Mouse (Mus musculus) forebrain, embryonic 10.5 days (tissue): Measurements from ENCODE around the gene Shox2. TPM values are rescaled to one million over a fixed set of nuclear protein-coding genes. Genes with fewer than 3 reads are reported as not detected.

Experiments
- DNase-seq: peaks from one replicate; pipeline ENCODE4 v3.0.0-alpha.2; 2017; ENCODE audit warnings: low spot score; ENCODE audit errors: extremely low spot score
- H3K27ac ChIP-seq: fragments of 300-500 bp; sonication (generic); 2 replicates; pipeline ENCODE4 v1.5.1; 2016; ENCODE audit warnings: mild to moderate bottlenecking
- H3K27me3 ChIP-seq: fragments of 300-500 bp; sonication (generic); 2 replicates; pipeline ENCODE4 v1.6.1; 2016; ENCODE audit warnings: mild to moderate bottlenecking; ENCODE audit not compliant: poor library complexity, severe bottlenecking
- H3K36me3 ChIP-seq: fragments of 300-500 bp; sonication (generic); replicated peaks from 2 replicates; pipeline ENCODE4 v1.6.1; 2016; ENCODE audit warnings: mild to moderate bottlenecking, moderate library complexity
- H3K4me1 ChIP-seq: fragments of 300-500 bp; sonication (generic); 2 replicates; pipeline ENCODE4 v1.6.1; 2016
- H3K4me3 ChIP-seq: fragments of 300-500 bp; sonication (generic); 2 replicates; pipeline ENCODE4 v1.5.1; 2016; ENCODE audit warnings: mild to moderate bottlenecking, moderate library complexity
- H3K9me3 ChIP-seq: fragments of 300-500 bp; sonication (generic); 2 replicates; pipeline ENCODE4 v1.6.1; 2016; ENCODE audit warnings: mild to moderate bottlenecking, moderate library complexity
- WGBS: fragments of 180-500 bp; shearing (Covaris S2); methylation state at CpG from one replicate; pipeline ENCODE4 v1.1.7; 2016; 5-methylcytosine and 5-hydroxymethylcytosine counted together
- polyA plus RNA-seq: library from polyadenylated mRNA; unstranded; fragments of >200 nt; fragmentation: Nextera tagmentation; extraction: Ambion mirVana; gene quantifications from 2 replicates; pipeline ENCODE4 v1.2.1, GENCODE M21; 2016

Gene Shox2
- polyA plus RNA-seq, 1 experiment from 2014 or later: 6.6 TPM

DNA sequence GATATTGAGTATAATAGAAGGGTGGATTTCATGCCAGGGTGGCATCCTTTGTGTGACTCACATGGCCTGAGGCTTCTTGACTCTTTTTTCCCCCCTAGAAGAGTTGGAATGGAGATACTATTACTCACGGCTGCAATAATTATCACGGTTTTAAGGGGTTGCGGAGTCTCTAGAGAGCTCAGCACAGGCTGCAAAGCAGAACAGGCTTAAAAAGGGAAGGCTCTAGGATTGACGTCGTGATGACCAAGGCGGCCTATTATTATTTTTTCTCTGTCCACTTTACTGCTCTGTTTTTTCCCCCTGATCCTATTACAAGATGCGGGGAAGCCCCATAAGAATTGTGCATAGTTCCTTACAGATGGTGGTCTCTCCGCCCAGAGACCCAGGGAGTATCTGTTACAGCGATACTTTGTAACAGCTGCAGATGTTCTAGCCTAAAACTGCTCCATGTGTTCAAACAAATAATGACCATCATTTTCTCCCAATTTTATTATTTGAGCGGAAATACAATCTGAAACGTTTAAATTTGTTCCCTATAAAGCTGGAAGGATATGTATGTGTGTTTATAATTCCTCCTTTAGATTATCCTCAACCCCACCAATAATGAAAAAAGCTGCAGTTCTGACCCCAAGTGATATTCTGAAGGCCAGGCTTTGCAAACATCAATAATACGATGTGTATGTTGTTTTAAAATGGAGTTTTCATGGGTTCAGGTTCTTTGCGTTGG lies 4.5 kb downstream of the Shox2 start:
- H3K9me3 ChIP-seq: no peaks in the 10 kb centered on the region
- no peaks in the 10 kb centered on the region for H3K36me3 ChIP-seq
- 2% methylated on average over 13 of the region's 13 CpGs for WGBS
- DNase-seq: no peak
- H3K4me3 ChIP-seq: no peak overlapping the region
- H3K4me1 ChIP-seq: peaks cover 50% of the 10 kb centered on the region
- H3K27me3 ChIP-seq: peaks cover 100% of the 10 kb centered on the region
- H3K27ac ChIP-seq: no peak overlapping the region

DNA sequence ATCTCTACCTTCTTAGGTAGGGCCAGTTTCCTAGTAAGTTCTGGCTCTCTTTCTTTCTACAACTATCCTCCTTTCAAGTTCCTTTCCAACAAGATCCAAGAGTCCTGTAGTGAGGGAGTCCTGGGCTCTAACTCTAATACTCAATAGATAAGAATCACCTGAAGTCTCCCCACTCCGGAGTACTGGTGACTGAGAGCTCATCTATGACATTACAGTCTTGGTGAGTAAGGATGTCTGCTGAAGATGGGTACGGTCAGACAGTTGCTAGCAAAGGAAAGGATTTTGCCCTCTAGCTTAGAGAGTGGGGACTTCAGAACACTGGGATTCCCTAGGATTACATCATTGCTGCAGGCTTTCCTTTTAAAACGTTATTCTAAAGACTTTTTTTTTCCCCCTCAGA lies 7.1 kb downstream of the Shox2 start:
- Histone ChIP-seq H3K36me3 (no peaks in the 10 kb centered on the region), H3K4me3 (no peak overlapping the region), H3K27ac (no peak overlapping the region), H3K27me3 (peaks cover 100% of the 10 kb centered on the region), H3K9me3 (no peaks in the 10 kb centered on the region), H3K4me1 (peaks cover 44% of the 10 kb centered on the region)
- DNase-seq: no peak
- WGBS: 14% methylated on average over 3 of the region's 3 CpGs

DNA sequence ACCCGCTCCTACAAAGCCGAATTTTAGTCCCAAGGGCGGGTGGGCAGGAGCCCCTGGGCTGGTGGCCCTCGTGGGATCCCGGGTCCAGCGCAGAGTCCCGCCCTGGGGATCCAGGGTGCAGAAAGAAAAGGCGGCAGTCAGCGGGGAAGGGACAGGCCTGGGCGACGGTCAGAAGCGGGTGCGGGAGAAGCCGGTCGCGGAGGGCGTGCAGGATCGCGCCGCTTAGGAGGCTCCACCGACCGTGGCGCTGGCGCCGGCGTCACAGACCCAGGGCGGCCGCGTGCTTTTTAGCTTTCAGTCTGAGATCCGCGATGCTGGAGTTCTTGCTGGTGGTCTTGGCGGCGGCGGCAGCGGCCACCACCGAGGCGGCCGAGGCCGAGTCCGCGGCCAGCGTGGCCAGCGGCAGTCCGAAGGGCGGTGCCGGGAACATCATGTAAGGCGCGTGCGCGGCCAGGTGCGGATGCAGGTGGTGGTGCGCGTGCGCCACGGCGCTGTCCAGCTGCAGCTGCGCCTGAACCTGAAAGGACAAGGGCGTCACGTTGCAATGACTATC lies 8.1 kb downstream of the Shox2 start:
- no peaks in the 10 kb centered on the region for H3K9me3 ChIP-seq
- H3K27ac ChIP-seq: peak overlapping the region; percentile 79
- WGBS: under 1% methylated on average over 59 of the region's 59 CpGs
- H3K27me3 ChIP-seq: peaks cover 100% of the 10 kb centered on the region
- DNase-seq: peak; percentile 73
- H3K4me3 ChIP-seq: peak overlapping the region; percentile 56
- no peaks in the 10 kb centered on the region for H3K36me3 ChIP-seq
- peaks cover 36% of the 10 kb centered on the region for H3K4me1 ChIP-seq

DNA sequence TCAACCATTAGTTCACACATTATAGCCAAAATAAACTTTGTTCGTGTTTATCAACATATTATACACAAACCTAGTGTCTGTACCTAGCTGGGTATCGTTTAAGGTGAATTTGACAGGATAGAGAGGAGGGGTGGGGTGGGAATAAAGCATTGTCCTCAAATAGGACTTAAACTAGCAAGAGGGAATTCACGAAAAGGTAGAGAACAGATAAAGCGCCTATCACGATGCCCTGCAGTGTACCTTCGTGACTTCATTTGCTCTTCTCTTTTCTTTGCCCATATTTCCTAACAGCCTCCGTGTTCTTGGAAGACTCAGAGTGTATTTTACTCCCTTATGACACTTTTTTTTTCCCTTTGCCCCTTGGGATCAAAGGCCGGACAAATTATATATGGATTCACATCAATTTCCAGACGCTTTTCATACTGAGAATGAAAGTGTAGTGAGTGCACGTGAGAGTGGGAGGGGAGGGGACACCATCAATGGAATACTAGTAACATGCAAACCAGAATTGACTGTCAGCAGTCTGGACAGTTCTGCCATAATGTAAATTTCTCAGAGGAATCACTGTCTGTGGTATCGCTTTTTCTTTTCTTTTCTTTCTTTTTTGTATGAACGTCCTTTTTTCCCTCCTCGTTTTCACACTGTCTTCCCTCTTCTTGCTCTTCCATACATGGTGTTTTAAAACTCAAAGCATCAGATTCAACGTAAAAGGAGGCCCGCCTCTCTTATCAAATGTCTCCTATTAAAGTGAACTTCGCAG lies 9.2 kb downstream of the Shox2 start:
- no peak overlapping the region for H3K27ac ChIP-seq
- no peaks in the 10 kb centered on the region for H3K36me3 ChIP-seq
- H3K27me3 ChIP-seq: peaks cover 100% of the 10 kb centered on the region
- no peak overlapping the region for H3K4me3 ChIP-seq
- peaks cover 29% of the 10 kb centered on the region for H3K4me1 ChIP-seq
- 9% methylated on average over 16 of the region's 16 CpGs for WGBS
- no peaks in the 10 kb centered on the region for H3K9me3 ChIP-seq
- DNase-seq: no peak

DNA sequence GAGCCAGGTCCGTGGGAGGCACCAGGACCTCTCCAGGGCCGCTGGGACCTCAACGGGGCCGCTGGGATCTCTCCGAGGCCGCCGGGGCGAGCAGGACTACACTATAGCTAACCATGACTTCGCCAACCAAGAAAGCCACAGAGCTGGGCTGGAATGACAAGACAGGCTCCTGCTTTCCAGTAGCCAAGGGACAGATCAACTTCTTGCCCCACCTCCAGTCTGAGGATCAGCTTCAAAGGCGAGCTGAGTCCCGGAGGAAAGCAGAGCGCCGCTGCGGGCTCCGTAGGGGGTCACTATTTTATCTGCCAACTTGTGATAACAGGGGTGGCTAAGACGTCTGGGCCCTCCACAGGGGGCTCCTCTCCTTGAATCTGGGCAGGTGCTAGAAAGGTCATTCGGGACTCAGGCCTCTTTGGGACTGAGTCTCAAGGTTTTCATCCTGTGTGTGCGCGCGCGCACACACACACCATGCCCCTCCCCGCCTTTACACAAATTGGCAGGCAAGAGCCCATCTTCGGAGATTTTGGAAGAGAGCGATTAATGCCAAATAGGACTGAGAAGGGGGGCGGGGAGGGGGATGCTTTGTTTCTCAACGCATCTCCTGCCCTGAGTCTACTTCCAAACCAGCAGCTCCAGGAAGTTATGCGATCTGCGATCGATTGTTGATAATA lies 10.8 kb downstream of the Shox2 start:
- DNase-seq: no peak
- no peaks in the 10 kb centered on the region for H3K9me3 ChIP-seq
- peaks cover 100% of the 10 kb centered on the region for H3K27me3 ChIP-seq
- H3K27ac ChIP-seq: no peak overlapping the region
- peaks cover 24% of the 10 kb centered on the region for H3K4me1 ChIP-seq
- peak overlapping the region; percentile 37 for H3K4me3 ChIP-seq
- WGBS: under 1% methylated on average over 29 of the region's 29 CpGs
- no peaks in the 10 kb centered on the region for H3K36me3 ChIP-seq

DNA sequence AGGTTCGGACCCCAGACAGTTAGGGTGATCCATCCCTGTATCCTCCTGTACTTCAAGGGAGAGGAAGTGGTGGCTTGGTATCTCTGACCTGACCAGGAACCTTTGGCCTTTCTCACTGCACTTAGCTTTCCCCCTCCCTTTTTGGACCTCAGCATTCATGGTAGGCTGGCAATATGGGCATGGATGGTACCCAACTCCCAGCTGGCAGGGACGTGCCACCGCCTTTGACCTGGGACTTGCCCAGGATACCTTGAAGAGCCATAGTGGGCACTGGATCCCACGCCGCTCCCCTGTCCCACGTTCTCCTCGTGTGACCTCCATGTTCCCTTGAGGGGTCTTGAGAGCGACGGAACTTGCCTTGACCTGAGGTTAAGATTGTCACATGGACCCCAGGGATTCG lies 11.3 kb downstream of the Shox2 start:
- Histone ChIP-seq H3K36me3 (no peaks in the 10 kb centered on the region), H3K4me3 (peak overlapping the region; percentile 37), H3K27me3 (peaks cover 97% of the 10 kb centered on the region), H3K9me3 (no peaks in the 10 kb centered on the region), H3K27ac (no peak overlapping the region), H3K4me1 (peaks cover 24% of the 10 kb centered on the region)
- 0% methylated on average over 10 of the region's 10 CpGs for WGBS
- DNase-seq: no peak

DNA sequence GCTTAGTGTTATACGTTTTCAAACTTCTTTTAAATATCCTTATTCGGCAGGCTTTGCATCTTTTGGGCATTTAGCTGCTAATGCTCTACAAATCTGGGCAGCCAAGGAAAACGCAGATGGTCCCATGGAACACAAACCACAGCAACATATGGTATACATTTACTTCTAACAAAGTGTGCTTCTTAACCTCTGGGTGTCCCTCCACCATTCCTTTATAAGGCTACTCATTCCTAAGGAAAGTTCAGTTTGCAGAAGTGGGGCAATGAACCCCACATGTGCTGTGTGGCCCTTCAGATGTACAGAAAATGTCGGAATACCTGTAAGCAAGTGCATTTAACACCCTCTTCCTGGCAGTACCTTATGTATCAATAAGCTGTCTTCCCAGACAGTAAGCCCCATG lies 14.1 kb downstream of the Shox2 start:
- Histone ChIP-seq H3K4me1 (peaks cover 14% of the 10 kb centered on the region), H3K4me3 (no peak overlapping the region), H3K9me3 (no peaks in the 10 kb centered on the region), H3K27me3 (peaks cover 70% of the 10 kb centered on the region), H3K36me3 (no peaks in the 10 kb centered on the region), H3K27ac (no peak overlapping the region)
- no peak for DNase-seq
- WGBS: 59% methylated on average over 4 of the region's 4 CpGs

DNA sequence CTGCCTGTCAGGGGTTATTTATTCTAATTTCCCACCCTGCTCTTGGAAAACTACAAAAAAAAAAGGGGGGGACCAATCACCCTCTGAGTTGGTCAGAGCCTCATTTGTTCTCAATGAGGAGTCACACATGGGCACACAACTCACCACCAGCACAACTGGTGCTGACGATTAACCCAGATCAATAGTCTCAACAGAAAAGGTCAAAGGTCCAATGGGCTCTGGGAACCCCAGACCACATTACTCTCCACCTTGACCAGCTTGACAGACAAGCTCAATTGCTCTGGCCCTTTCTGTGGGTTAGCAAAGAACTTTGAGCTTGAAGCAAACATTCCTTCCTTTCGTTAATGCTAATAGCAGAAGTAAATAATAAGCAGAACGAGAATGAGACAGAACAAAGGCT lies 16.7 kb downstream of the Shox2 start:
- no peak for DNase-seq
- Histone ChIP-seq H3K27ac (no peak overlapping the region), H3K27me3 (peaks cover 47% of the 10 kb centered on the region), H3K36me3 (no peaks in the 10 kb centered on the region), H3K4me1 (peaks cover under 1% of the 10 kb centered on the region; the same call in 1 of the 2 replicates), H3K4me3 (no peak overlapping the region), H3K9me3 (no peaks in the 10 kb centered on the region)
- WGBS: 48% methylated on average over 3 of the region's 3 CpGs

DNA sequence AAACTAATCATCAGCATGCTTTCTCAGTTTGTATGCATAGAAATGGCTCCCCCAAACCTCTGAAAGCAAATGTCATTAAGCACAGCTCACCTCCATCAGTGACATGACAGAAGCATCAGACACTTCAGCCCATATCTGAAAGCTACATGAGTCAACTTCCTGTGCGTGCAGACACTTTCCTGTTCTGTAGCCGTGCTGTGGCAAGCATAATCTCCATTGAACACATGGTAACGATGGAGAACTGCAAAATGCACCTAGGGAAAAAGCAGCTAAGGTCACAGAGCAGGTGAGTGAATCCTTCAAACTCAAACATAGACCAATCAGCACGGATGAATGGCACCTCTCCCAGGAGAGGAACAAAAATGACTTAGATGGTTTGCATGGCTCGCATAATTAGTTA lies 21.6 kb downstream of the Shox2 start:
- Histone ChIP-seq H3K4me3 (no peak overlapping the region), H3K9me3 (no peaks in the 10 kb centered on the region), H3K27me3 (peaks cover 3% of the 10 kb centered on the region; the same call in 1 of the 2 replicates), H3K27ac (no peak overlapping the region), H3K36me3 (no peaks in the 10 kb centered on the region), H3K4me1 (no peaks in the 10 kb centered on the region)
- 75% methylated on average over 5 of the region's 5 CpGs for WGBS
- no peak for DNase-seq

DNA sequence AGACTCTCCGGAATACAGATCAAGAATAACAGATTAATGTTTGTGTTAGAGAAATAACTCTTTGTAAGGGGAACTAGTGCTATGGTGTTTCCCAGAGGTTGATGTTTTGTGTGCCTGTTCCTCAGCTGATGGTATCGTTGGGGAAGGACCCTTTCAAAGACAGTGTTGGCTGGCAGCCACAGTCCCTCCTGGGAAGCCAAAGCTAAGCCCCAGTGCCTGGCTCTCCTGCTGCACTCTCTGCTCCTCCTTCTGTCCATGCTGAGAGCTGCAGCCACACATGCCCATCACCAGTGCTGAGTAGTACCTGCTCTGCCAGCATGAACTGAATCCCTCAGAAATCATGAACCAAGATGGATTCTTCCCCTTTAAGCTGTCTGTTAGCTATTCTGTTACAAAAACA lies 26.4 kb downstream of the Shox2 start:
- no peak overlapping the region for H3K27ac ChIP-seq
- no peaks in the 10 kb centered on the region for H3K27me3 ChIP-seq
- DNase-seq: no peak
- H3K9me3 ChIP-seq: no peaks in the 10 kb centered on the region
- no peak overlapping the region for H3K4me3 ChIP-seq
- H3K4me1 ChIP-seq: no peaks in the 10 kb centered on the region
- 69% methylated on average over 2 of the region's 2 CpGs for WGBS
- no peaks in the 10 kb centered on the region for H3K36me3 ChIP-seq

DNA sequence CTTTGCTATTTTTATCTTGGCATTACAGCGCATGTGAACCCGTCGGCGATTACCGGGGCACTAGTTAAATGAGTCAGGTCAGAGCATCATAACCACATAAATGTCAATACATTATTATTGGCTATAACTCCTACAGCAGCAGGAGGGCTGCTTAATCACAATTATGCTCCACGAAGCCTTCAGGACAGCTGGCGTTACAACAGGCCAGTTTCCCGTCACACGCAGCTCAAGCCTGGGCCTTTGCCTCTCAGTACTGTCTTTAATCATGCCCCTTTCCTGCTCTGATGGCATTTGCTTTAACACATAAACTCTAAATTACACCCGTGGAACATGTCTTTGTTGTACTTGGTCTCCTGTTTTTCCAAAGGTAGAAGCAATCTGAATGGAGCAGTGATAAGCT lies 41.9 kb downstream of the Shox2 start:
- no peaks in the 10 kb centered on the region for H3K9me3 ChIP-seq
- DNase-seq: no peak
- H3K27ac ChIP-seq: no peak overlapping the region
- H3K27me3 ChIP-seq: no peaks in the 10 kb centered on the region
- no peak overlapping the region for H3K4me3 ChIP-seq
- H3K36me3 ChIP-seq: no peaks in the 10 kb centered on the region
- H3K4me1 ChIP-seq: no peaks in the 10 kb centered on the region
- WGBS: 81% methylated on average over 10 of the region's 10 CpGs

DNA sequence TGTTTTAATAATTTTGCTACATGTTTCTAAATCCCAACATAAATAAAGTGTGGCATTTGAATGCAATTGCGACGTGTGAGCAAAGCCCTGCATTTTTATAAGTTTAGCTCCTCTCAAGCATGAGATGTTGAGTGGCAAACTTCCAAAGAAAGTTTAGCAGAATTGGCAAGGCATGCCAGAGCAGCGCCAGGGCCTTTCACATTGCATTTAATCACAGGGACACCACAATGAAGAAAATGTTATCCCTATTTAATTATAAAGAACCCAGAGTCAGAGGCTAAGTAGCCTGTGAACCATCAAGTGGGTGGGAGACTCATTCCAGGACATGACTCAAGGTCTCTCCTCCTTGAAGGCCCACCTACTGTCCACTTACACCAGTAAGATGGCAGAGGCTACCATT lies 59.1 kb downstream of the Shox2 start:
- Histone ChIP-seq H3K27me3 (no peaks in the 10 kb centered on the region), H3K9me3 (peaks cover 10% of the 10 kb centered on the region; the same call in 1 of the 2 replicates), H3K27ac (no peak overlapping the region), H3K4me3 (no peak overlapping the region), H3K36me3 (no peaks in the 10 kb centered on the region), H3K4me1 (no peaks in the 10 kb centered on the region)
- 88% methylated on average over 3 of the region's 3 CpGs for WGBS
- DNase-seq: no peak
